Mouse (Mus musculus): ENCODE measurements at regions not wholly inside any gene's neighbourhood (a gene's known extent, or its start where the extent isn't known, plus 50 kb on each side); places are given as distances from the start of the nearest gene placed in this dataset.

DNA sequence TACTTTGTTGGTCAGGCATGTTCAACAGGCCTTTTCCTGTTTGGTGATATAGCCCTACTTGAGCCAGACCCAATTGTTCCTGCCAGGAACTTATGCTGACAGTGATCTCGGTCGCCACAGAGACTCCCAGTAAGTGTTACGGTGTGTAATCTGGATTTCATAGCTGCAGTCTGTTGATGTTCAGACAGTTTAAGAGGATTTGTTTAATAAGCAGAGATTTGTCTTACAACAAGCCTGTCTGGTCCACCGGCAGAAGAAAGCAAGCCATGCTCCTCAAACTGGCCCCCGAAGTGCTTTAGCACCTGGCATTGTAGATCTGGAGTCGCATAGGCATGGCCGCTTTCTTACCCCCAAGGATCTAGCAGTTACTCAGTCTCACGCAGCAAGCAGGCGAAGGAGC lies 150.0 kb upstream of the Lcorl start:
- H3K9ac ChIP-seq: no peak overlapping the region
- no peak overlapping the region for H3K4me2 ChIP-seq (replicated peaks)
- 80% methylated on average over 9 of the region's 9 CpGs for WGBS
- H3K4me1 ChIP-seq: no peaks in the 10 kb centered on the region
- no peak overlapping the region for H3K27ac ChIP-seq
- no peaks in the 10 kb centered on the region for H3K27me3 ChIP-seq
- no peaks in the 10 kb centered on the region for H3K36me3 ChIP-seq
- no peak for ATAC-seq (ENCODE audit: low FRiP score, low read depth)
- no peak overlapping the region for H3K4me3 ChIP-seq
- H3K9me3 ChIP-seq: no peaks in the 10 kb centered on the region

DNA sequence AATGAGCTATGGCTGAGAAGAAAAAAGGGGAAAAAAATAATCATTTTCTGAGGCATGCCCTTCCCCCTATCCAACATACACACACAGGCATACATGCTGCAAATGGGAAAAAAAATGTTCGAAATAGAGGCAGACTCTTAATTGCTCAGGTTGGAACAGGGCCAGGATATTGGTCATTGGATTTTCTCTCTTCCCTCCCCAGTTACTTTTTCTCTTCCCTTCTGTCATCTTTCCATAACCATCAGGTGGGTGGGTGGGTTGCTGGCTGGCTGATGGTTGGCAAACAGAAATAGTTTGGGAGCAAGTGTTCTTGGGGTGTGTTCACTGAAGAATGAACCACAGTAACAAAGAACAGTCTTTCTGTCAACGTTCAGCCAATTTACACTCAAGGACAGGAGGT lies 149.3 kb upstream of the Lcorl start:
- no peaks in the 10 kb centered on the region for H3K36me3 ChIP-seq
- WGBS: 78% methylated on average over 2 of the region's 2 CpGs
- H3K9ac ChIP-seq: no peak overlapping the region
- H3K4me2 ChIP-seq (replicated peaks): no peak overlapping the region
- no peak overlapping the region for H3K27ac ChIP-seq
- no peaks in the 10 kb centered on the region for H3K27me3 ChIP-seq
- no peaks in the 10 kb centered on the region for H3K9me3 ChIP-seq
- no peak for ATAC-seq (ENCODE audit: low FRiP score, low read depth)
- no peak overlapping the region for H3K4me3 ChIP-seq
- no peaks in the 10 kb centered on the region for H3K4me1 ChIP-seq

DNA sequence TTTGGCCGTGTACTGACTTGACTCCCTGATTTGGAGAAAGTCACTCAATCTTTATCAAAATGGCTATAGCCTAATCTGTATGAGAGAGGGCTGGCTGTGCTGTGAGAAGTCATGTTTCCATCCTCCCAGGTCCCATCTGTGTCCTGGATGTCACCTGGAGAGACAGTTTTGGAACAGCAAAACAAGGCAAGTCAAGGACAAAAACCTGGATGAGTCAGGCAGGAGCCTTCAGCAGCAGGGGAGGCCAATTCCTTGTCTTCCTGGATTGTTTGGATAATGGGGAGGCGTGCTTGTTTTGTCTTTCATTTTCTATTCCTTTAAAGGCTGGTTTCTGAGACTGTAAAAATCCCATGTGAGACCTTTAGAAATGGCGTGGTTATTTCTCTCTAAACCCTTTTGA lies 148.8 kb upstream of the Lcorl start:
- no peak for ATAC-seq (ENCODE audit: low FRiP score, low read depth)
- H3K4me2 ChIP-seq (replicated peaks): no peak overlapping the region

DNA sequence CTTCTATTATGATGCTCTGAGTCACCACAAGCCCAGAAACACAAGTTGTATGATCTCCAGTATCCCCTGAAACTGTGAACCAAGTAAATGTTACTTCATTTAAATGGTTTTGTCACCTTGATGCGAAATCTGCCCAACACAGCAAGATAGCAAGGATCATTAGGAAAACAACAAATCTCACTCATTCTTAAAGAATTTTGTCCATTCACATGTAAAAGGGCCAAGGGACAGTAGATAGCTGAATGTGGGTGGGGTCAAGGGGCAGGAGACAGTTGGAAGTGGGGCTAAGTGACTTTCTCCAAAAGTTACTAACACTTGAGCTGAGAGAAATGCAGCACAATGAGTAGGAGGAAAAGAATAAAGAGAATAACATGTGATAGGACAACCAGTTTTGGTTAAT lies 148.2 kb upstream of the Lcorl start:
- H3K36me3 ChIP-seq: no peaks in the 10 kb centered on the region
- no peak overlapping the region for H3K27ac ChIP-seq
- no peak overlapping the region for H3K4me2 ChIP-seq (replicated peaks)
- 80% methylated on average over 1 of the region's 1 CpGs for WGBS
- H3K4me1 ChIP-seq: no peaks in the 10 kb centered on the region
- no peak overlapping the region for H3K9ac ChIP-seq
- H3K4me3 ChIP-seq: no peak overlapping the region
- no peaks in the 10 kb centered on the region for H3K27me3 ChIP-seq
- no peak for ATAC-seq (ENCODE audit: low FRiP score, low read depth)
- H3K9me3 ChIP-seq: no peaks in the 10 kb centered on the region

More for the DNA sequence above, 148.8 kb upstream of the Lcorl start:
- H3K27me3 ChIP-seq: no peaks in the 10 kb centered on the region
- no peaks in the 10 kb centered on the region for H3K4me1 ChIP-seq
- no peak overlapping the region for H3K9ac ChIP-seq
- no peak overlapping the region for H3K4me3 ChIP-seq
- no peak overlapping the region for H3K27ac ChIP-seq
- no peaks in the 10 kb centered on the region for H3K36me3 ChIP-seq
- no peaks in the 10 kb centered on the region for H3K9me3 ChIP-seq
- WGBS: 84% methylated on average over 3 of the region's 3 CpGs

DNA sequence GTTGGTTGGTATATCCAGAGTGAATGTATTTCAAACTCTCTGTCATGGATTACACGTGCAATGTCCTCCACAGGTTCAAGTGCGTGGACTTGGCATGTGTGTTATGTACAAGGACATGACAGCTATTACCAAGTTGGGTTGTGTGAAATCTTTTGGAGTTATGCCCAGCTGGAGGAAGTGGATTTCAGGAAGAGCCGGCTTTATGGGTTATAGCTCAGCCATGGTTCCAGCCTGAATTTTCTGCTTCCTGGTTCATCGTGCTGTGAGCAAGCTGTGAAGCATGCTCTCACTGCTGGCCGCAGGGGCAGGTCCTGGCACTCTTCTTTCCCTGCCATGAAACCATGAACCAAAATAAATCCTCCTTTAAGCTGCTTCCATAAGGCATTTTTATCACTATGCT lies 144.6 kb upstream of the Lcorl start:
- ATAC-seq (ENCODE audit: low FRiP score, low read depth): no peak
- no peak overlapping the region for H3K4me2 ChIP-seq (replicated peaks)
- H3K27ac ChIP-seq: no peak overlapping the region
- no peaks in the 10 kb centered on the region for H3K36me3 ChIP-seq
- no peaks in the 10 kb centered on the region for H3K4me1 ChIP-seq
- H3K9ac ChIP-seq: no peak overlapping the region
- no peaks in the 10 kb centered on the region for H3K27me3 ChIP-seq
- WGBS: 87% methylated on average over 5 of the region's 5 CpGs
- no peaks in the 10 kb centered on the region for H3K9me3 ChIP-seq
- H3K4me3 ChIP-seq: no peak overlapping the region

DNA sequence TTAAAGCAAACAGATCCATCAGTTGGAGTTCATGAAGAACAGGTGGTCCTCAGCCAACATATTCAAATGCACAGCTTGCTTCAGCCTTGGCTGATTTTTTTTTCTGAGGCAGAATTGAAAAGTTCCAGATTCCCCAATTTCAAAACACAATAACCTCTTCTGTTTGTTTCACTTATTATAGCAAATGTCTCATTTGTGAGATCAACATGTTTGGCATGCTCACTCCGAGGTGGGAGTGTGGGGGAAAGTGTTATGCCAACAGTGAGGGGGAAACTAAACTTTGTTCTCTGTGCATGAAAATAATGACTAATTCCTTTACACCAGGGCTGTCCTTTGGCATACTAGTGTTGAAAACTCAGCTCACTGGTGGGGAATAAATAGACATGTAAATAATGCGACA lies 100.4 kb upstream of the Lcorl start:
- H3K4me3 ChIP-seq: no peak overlapping the region
- no peaks in the 10 kb centered on the region for H3K9me3 ChIP-seq
- no peaks in the 10 kb centered on the region for H3K27me3 ChIP-seq
- no peak overlapping the region for H3K9ac ChIP-seq
- H3K4me1 ChIP-seq: peaks cover 3% of the 10 kb centered on the region; the same call in 1 of the 2 replicates
- H3K36me3 ChIP-seq: no peaks in the 10 kb centered on the region
- no peak overlapping the region for H3K27ac ChIP-seq
- no peak overlapping the region for H3K4me2 ChIP-seq (replicated peaks)
- whole genome bisulfite sequencing: 76% methylated on average over 2 of the region's 2 CpGs
- ATAC-seq (ENCODE audit: low FRiP score, low read depth): no peak

DNA sequence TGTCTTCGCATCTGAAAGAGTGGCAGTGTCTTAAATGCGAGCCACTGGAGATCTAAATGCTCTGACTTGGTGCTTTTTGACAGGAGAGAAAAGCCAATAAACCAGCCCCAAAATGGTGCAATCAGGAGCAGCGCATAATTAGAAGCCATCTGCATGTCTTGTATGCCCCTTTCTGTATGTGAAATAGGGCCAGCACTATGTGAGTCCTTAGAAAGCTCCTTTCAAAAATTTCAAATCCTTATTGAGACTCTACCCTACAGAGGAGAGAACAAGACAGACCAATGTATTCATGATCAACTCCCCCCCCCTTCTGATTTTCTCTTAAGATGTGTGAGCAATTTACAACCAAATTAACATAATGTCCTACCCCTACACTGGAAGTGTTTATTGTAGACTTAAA lies 86.6 kb upstream of the Lcorl start:
- 86% methylated on average over 3 of the region's 3 CpGs for WGBS
- Histone ChIP-seq H3K27ac (no peak overlapping the region), H3K36me3 (no peaks in the 10 kb centered on the region), H3K4me3 (no peak overlapping the region), H3K4me2 (replicated peaks) (no peak overlapping the region), H3K4me1 (no peaks in the 10 kb centered on the region), H3K27me3 (no peaks in the 10 kb centered on the region), H3K9me3 (no peaks in the 10 kb centered on the region), H3K9ac (no peak overlapping the region)
- no peak for ATAC-seq (ENCODE audit: low FRiP score, low read depth)

DNA sequence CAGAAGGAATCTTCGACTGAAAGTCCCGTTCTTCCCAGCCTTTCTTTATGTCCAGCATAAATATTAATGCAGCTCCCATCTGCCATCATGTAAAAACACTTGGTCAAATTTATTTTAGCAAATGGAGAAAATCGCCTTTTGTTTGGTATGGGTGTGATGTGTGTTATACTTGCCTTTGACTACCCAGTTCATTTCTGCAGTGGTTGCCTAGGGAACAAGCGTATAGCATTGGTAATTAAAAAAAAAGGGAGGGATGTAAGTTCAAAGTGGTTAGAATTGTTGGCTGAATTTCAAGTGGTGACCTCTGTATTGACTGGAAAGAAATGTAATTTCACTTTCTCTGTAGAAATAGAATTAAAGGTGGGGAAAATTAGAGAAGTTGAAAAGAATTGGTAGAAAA lies 75.6 kb upstream of the Lcorl start:
- H3K9ac ChIP-seq: no peak overlapping the region
- no peak overlapping the region for H3K27ac ChIP-seq
- no peak overlapping the region for H3K4me2 ChIP-seq (replicated peaks)
- H3K4me1 ChIP-seq: no peaks in the 10 kb centered on the region
- H3K9me3 ChIP-seq: no peaks in the 10 kb centered on the region
- no peaks in the 10 kb centered on the region for H3K27me3 ChIP-seq
- H3K4me3 ChIP-seq: no peak overlapping the region
- ATAC-seq (ENCODE audit: low FRiP score, low read depth): no peak
- no peaks in the 10 kb centered on the region for H3K36me3 ChIP-seq
- WGBS: 88% methylated on average over 4 of the region's 4 CpGs

DNA sequence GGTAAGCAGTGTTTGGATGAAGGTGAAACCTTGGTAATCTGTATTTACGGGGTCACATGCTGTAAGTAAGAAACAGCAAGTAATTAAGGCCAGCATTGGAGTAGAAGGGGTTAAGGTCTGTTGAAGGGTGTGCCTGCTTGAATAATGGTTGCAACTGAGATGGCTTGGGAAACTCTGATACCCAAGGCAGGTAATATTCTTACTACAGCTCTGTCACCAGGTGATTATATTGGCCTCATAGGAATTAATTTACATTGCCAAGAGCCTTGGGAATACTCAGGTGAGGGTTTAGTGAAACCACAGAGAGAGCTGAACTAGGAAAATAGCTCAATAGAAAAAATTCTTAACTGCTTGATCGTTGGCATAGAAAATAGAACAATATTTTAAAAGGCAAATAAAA lies 73.8 kb upstream of the Lcorl start:
- no peaks in the 10 kb centered on the region for H3K9me3 ChIP-seq
- 59% methylated on average over 2 of the region's 2 CpGs for WGBS
- no peak overlapping the region for H3K27ac ChIP-seq
- no peaks in the 10 kb centered on the region for H3K27me3 ChIP-seq
- no peaks in the 10 kb centered on the region for H3K36me3 ChIP-seq
- H3K4me2 ChIP-seq (replicated peaks): no peak overlapping the region
- H3K4me3 ChIP-seq: no peak overlapping the region
- H3K9ac ChIP-seq: no peak overlapping the region
- no peaks in the 10 kb centered on the region for H3K4me1 ChIP-seq
- ATAC-seq (ENCODE audit: low FRiP score, low read depth): no peak

DNA sequence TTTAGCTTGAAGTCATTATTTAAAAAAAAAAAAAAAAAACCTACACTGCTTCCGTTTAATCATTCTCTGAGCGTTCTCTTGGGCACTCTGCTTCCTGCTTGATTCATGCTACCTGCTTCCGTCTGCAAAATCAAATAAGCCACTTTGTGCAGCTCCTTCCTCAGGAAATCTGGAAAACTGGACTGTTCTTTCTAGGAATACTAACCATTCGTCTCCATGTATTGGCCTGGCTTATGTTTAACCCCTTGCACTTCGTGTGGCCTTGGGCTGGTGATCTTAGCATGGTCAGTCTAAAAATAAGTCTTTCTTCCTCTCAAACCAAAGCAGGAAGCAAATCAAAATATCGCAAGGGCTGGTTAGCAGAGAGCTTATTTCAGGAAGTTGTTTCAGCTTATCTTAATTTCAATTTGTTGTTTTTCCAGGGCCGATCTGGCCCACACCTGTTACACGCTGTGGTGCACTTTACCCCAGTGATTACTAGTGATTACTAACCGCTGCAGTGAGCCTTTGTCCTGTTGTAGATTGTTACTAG lies 68.5 kb upstream of the Lcorl start:
- H3K4me2 ChIP-seq (replicated peaks): no peak overlapping the region
- H3K27ac ChIP-seq: no peak overlapping the region
- WGBS: 54% methylated on average over 9 of the region's 9 CpGs
- no peaks in the 10 kb centered on the region for H3K9me3 ChIP-seq
- no peaks in the 10 kb centered on the region for H3K4me1 ChIP-seq
- H3K4me3 ChIP-seq: no peak overlapping the region
- H3K9ac ChIP-seq: no peak overlapping the region
- H3K36me3 ChIP-seq: no peaks in the 10 kb centered on the region
- H3K27me3 ChIP-seq: no peaks in the 10 kb centered on the region
- no peak for ATAC-seq (ENCODE audit: low FRiP score, low read depth)

DNA sequence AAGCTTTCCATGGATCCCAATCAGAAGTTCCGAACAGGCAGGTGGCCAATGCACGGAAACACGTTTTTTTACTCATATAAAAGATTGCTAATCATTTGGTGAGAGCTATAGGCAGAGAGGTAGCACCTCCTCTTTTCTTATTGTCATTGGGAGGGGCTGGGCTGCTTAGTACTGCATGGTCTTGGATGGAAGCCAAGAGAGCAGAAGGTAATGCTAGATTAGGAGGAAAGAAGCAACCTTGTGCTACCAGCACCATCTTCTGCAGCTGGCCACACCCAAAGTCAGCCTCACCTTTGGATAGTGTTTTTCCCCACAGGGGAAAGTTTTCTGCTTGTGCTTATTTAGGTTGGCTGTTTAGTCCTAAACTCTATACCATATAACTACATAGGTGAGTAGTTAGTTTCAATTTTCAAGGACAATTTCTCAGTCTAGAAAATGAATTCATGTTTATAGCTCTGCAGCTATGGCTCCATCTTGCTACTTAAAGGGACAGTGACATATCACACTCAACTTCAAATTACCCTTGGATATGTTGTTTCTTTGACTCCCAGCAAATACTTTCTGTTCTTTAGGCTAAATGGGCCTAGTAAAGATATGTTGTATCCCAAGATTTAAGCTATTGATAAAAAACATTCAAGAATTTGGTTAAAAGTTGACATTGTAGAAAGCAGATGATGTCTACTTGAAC lies 66.6 kb upstream of the Lcorl start:
- no peak for ATAC-seq (ENCODE audit: low FRiP score, low read depth)
- no peaks in the 10 kb centered on the region for H3K9me3 ChIP-seq
- no peak overlapping the region for H3K27ac ChIP-seq
- H3K9ac ChIP-seq: no peak overlapping the region
- H3K27me3 ChIP-seq: no peaks in the 10 kb centered on the region
- no peak overlapping the region for H3K4me2 ChIP-seq (replicated peaks)
- 86% methylated on average over 3 of the region's 3 CpGs for WGBS
- no peak overlapping the region for H3K4me3 ChIP-seq
- H3K4me1 ChIP-seq: no peaks in the 10 kb centered on the region
- no peaks in the 10 kb centered on the region for H3K36me3 ChIP-seq

Data from limb, embryonic 13.5 days (tissue).